Mouse (Mus musculus) left cerebral cortex, adult 2 months (tissue): ENCODE data around the gene Hist2h2bb. TPM values are rescaled to one million over a fixed set of nuclear protein-coding genes. Genes with fewer than 3 reads are reported as not detected.
"Not testable (repeated sequence)": the region's sequence is repeated elsewhere in the genome, so short reads cannot be mapped to it uniquely, and the experiment has no call there.

Experiments used
- DNase-seq, 2 experiments: peaks; one replicate each; pipeline ENCODE4 v3.0.0; 2021 to 2022; ENCODE audit warnings: low spot score in 2 of 2, mixed read lengths in 1 of 2; ENCODE audit errors: extremely low spot score in 1 of 2
- H3K27ac ChIP-seq: fragments of 200-600 bp; 2 replicates; pipeline ENCODE4 v1.8.1; 2022
- H3K4me3 ChIP-seq: fragments of 200-600 bp; 2 replicates; pipeline ENCODE4 v1.8.1; 2022
- CTCF ChIP-seq: fragments of 200-600 bp; IDR thresholded peaks from 2 replicates; pipeline ENCODE4 v1.8.1; 2022; ENCODE audit warnings: antibody characterized with exemption, mild to moderate bottlenecking, moderate library complexity
- intact Hi-C: fragments of 180-260 bp; cut with DNase I; formaldehyde crosslinking; loops from one replicate; pipeline ENCODE4 v1.15.1; 2025
- total RNA-seq, 2 experiments: library from RNA; stranded (reverse); gene quantifications; 2 replicates each; pipeline ENCODE4 v1.2.3; 2021

Hist2h2bb gene
- total RNA-seq, 2 experiments from 2014 or later, result 136 to 154 TPM

GRCm38 (mm10) chr3:96243921-96244572, 25.5 kb upstream of the Hist2h2bb start:
- intact Hi-C loops, result no loop called here
- Histone ChIP-seq H3K27ac (peak overlapping the region; percentile 100), H3K4me3 (peak overlapping the region; percentile 83)
- no peak for DNase-seq
- no peak for TF ChIP-seq CTCF

GRCm38 (mm10) chr3:96245003-96245886, 24.3 kb upstream of the Hist2h2bb start, which contains the start of gene Hist2h2aa1:
TSS of gene Hist2h2aa1 (plus strand) at chr3:96245497.
- Histone ChIP-seq H3K27ac (peak within 1 kb of the TSS; percentile 100), H3K4me3 (peak within 1 kb of the TSS; percentile 83)
- DNase-seq, result peak; percentile 81 to 86
- intact Hi-C loops, result not testable (repeated sequence)

GRCm38 (mm10) chr3:96246018-96246417, 23.5 kb upstream of the Hist2h2bb start:
- 0 out of 2 replicates have a peak overlapping the region, but pooled peaks have one; percentile 28 for H3K4me3 ChIP-seq
- DNase-seq, H3K27ac ChIP-seq, intact Hi-C loops: not testable (repeated sequence)

GRCm38 (mm10) chr3:96246427-96246856, 23.1 kb upstream of the Hist2h2bb start, which contains the start of gene Hist2h3c1:
TSS of gene Hist2h3c1 (plus strand) at chr3:96246685.
- intact Hi-C loops, DNase-seq, H3K27ac ChIP-seq: not testable (repeated sequence)
- 0 out of 2 replicates have a peak within 1 kb of the TSS, but pooled peaks have one; percentile 28 for H3K4me3 ChIP-seq

- no peak for TF ChIP-seq CTCF
- intact Hi-C loops, result no loop called here
- DNase-seq, result no peak
- Histone ChIP-seq H3K4me3 (no peak overlapping the region), H3K27ac (no peak overlapping the region)
Observed at GRCm38 (mm10) chr3:96247356-96248140, 22.0 kb upstream of the Hist2h2bb start.

- Histone ChIP-seq H3K4me3 (no peak overlapping the region), H3K27ac (no peak overlapping the region)
- TF ChIP-seq CTCF, result no peak
- intact Hi-C loops, result no loop called here
- DNase-seq, result no peak
Observed at GRCm38 (mm10) chr3:96248141-96249033, 21.2 kb upstream of the Hist2h2bb start.

GRCm38 (mm10) chr3:96249034-96249345, 20.6 kb upstream of the Hist2h2bb start:
- intact Hi-C loops, result no loop called here

GRCm38 (mm10) chr3:96250890-96251289, 18.7 kb upstream of the Hist2h2bb start:
- H3K4me3 ChIP-seq, result no peak overlapping the region
- intact Hi-C loops, result no loop called here
- no peak for DNase-seq
- no peak for TF ChIP-seq CTCF
- H3K27ac ChIP-seq, result no peak overlapping the region

More at GRCm38 (mm10) chr3:96249034-96249345, 20.6 kb upstream of the Hist2h2bb start:
- TF ChIP-seq CTCF, result no peak
- no peak for DNase-seq
- no peak overlapping the region for H3K27ac ChIP-seq
- no peak overlapping the region for H3K4me3 ChIP-seq

- Histone ChIP-seq H3K4me3 (no peak overlapping the region), H3K27ac (no peak overlapping the region)
- TF ChIP-seq CTCF, result no peak
- intact Hi-C loops, result no loop called here
- DNase-seq, result no peak
Observed at GRCm38 (mm10) chr3:96251787-96252186, 17.8 kb upstream of the Hist2h2bb start.

GRCm38 (mm10) chr3:96254683-96255355, 14.7 kb upstream of the Hist2h2bb start:
- intact Hi-C loops, result no loop called here
- Histone ChIP-seq H3K4me3 (no peak overlapping the region), H3K27ac (no peak overlapping the region)
- no peak for TF ChIP-seq CTCF
- DNase-seq, result no peak
